Mouse (Mus musculus): ENCODE results near the gene Tmem131. TPM values are rescaled to one million over a fixed set of nuclear protein-coding genes. Genes with fewer than 3 reads are reported as not detected.

The Tmem131 gene
- polyA plus RNA-seq, 2 experiments: 10.6 to 14.9 TPM

GRCm38 (mm10) chr1:36804259-36804658 is 139.2 kb downstream of the Tmem131 start:
- Histone ChIP-seq H3K4me2 (ENCODE audit: low read depth) (no peak overlapping the region), H3K36me3 (replicated peaks; ENCODE audit: control insufficient read depth, insufficient read depth, low read depth) (peaks cover 87% of the 10 kb centered on the region), H3K4me3 (ENCODE audit: insufficient read depth in 1 of 2, low read depth in 2 of 2, low read length in 2 of 2) (no peak overlapping the region), H3K27ac (no peak overlapping the region), H3K27me3 (ENCODE audit: control insufficient read depth, insufficient read depth, low read length) (no peaks in the 10 kb centered on the region), H3K4me1 (replicated peaks; ENCODE audit: control insufficient read depth in 2 of 2, insufficient read depth in 2 of 2, low read length in 1 of 2) (no peaks in the 10 kb centered on the region), H3K9me3 (ENCODE audit: control insufficient read depth, low read length) (no peaks in the 10 kb centered on the region), H3K9ac (replicated peaks) (no peak overlapping the region)
- no peak for TF ChIP-seq CTCF (IDR thresholded peaks at IDR 0.05; ENCODE audit: low read depth)
- TF ChIP-seq EP300 (IDR thresholded peaks at IDR 0.05; ENCODE audit: low read depth): no peak
- WGBS (ENCODE audit: insufficient replicate concordance): 78% methylated on average over 9 of the region's 9 CpGs
- DNase-seq (ENCODE audit: low read depth in 3 of 3, low spot score in 3 of 3) (no peak), ATAC-seq (ENCODE audit: insufficient read depth) (no peak)

- H3K9ac ChIP-seq (replicated peaks): no peak overlapping the region
- H3K27ac ChIP-seq: no peak overlapping the region
- DNase-seq (ENCODE audit: low read depth in 3 of 3, low spot score in 3 of 3) (no peak), ATAC-seq (ENCODE audit: insufficient read depth) (no peak)
- no peaks in the 10 kb centered on the region for H3K27me3 ChIP-seq (ENCODE audit: control insufficient read depth, insufficient read depth, low read length)
- peaks cover 89% of the 10 kb centered on the region for H3K36me3 ChIP-seq (replicated peaks; ENCODE audit: control insufficient read depth, insufficient read depth, low read depth)
- no peak overlapping the region for H3K4me3 ChIP-seq (ENCODE audit: insufficient read depth in 1 of 2, low read depth in 2 of 2, low read length in 2 of 2)
- no peaks in the 10 kb centered on the region for H3K9me3 ChIP-seq (ENCODE audit: control insufficient read depth, low read length)
- no peak for TF ChIP-seq EP300 (IDR thresholded peaks at IDR 0.05; ENCODE audit: low read depth)
- TF ChIP-seq CTCF (IDR thresholded peaks at IDR 0.05; ENCODE audit: low read depth): no peak
- WGBS (ENCODE audit: insufficient replicate concordance): 74% methylated on average over 3 of the region's 3 CpGs
- H3K4me1 ChIP-seq (replicated peaks; ENCODE audit: control insufficient read depth in 2 of 2, insufficient read depth in 2 of 2, low read length in 1 of 2): no peaks in the 10 kb centered on the region
- no peak overlapping the region for H3K4me2 ChIP-seq (ENCODE audit: low read depth)
These were observed 143.0 kb downstream of the Tmem131 start for GRCm38 (mm10) chr1:36800379-36801011.

GRCm38 (mm10) chr1:36797481-36797880 is 146.0 kb downstream of the Tmem131 start:
- no peak overlapping the region for H3K4me3 ChIP-seq (ENCODE audit: insufficient read depth in 1 of 2, low read depth in 2 of 2, low read length in 2 of 2)
- H3K27ac ChIP-seq: no peak overlapping the region
- ATAC-seq (ENCODE audit: insufficient read depth) (no peak), DNase-seq (ENCODE audit: low read depth in 3 of 3, low spot score in 3 of 3) (no peak)
- no peaks in the 10 kb centered on the region for H3K27me3 ChIP-seq (ENCODE audit: control insufficient read depth, insufficient read depth, low read length)
- no peaks in the 10 kb centered on the region for H3K9me3 ChIP-seq (ENCODE audit: control insufficient read depth, low read length)
- 74% methylated on average over 10 of the region's 10 CpGs for WGBS (ENCODE audit: insufficient replicate concordance)
- no peak overlapping the region for H3K4me2 ChIP-seq (ENCODE audit: low read depth)
- no peak overlapping the region for H3K9ac ChIP-seq (replicated peaks)
- no peaks in the 10 kb centered on the region for H3K4me1 ChIP-seq (replicated peaks; ENCODE audit: control insufficient read depth in 2 of 2, insufficient read depth in 2 of 2, low read length in 1 of 2)
- peaks cover 90% of the 10 kb centered on the region for H3K36me3 ChIP-seq (replicated peaks; ENCODE audit: control insufficient read depth, insufficient read depth, low read depth)
- no peak for TF ChIP-seq CTCF (IDR thresholded peaks at IDR 0.05; ENCODE audit: low read depth)
- TF ChIP-seq EP300 (IDR thresholded peaks at IDR 0.05; ENCODE audit: low read depth): no peak

GRCm38 (mm10) chr1:36796711-36797110 is 146.8 kb downstream of the Tmem131 start:
- Histone ChIP-seq H3K9ac (replicated peaks) (no peak overlapping the region), H3K27me3 (ENCODE audit: control insufficient read depth, insufficient read depth, low read length) (no peaks in the 10 kb centered on the region), H3K4me1 (replicated peaks; ENCODE audit: control insufficient read depth in 2 of 2, insufficient read depth in 2 of 2, low read length in 1 of 2) (no peaks in the 10 kb centered on the region), H3K36me3 (replicated peaks; ENCODE audit: control insufficient read depth, insufficient read depth, low read depth) (peaks cover 86% of the 10 kb centered on the region), H3K27ac (no peak overlapping the region), H3K4me2 (ENCODE audit: low read depth) (no peak overlapping the region), H3K4me3 (ENCODE audit: insufficient read depth in 1 of 2, low read depth in 2 of 2, low read length in 2 of 2) (no peak overlapping the region), H3K9me3 (ENCODE audit: control insufficient read depth, low read length) (no peaks in the 10 kb centered on the region)
- TF ChIP-seq CTCF (IDR thresholded peaks at IDR 0.05; ENCODE audit: low read depth): no peak
- TF ChIP-seq EP300 (IDR thresholded peaks at IDR 0.05; ENCODE audit: low read depth): no peak
- ATAC-seq (ENCODE audit: insufficient read depth) (no peak), DNase-seq (ENCODE audit: low read depth in 3 of 3, low spot score in 3 of 3) (no peak)
- WGBS (ENCODE audit: insufficient replicate concordance): 89% methylated on average over 7 of the region's 7 CpGs

- TF ChIP-seq EP300 (IDR thresholded peaks at IDR 0.05; ENCODE audit: low read depth) (no peak), CTCF (IDR thresholded peaks at IDR 0.05; ENCODE audit: low read depth) (no peak)
- no peaks in the 10 kb centered on the region for H3K9me3 ChIP-seq (ENCODE audit: control insufficient read depth, low read length)
- H3K4me2 ChIP-seq (ENCODE audit: low read depth): no peak overlapping the region
- no peak overlapping the region for H3K9ac ChIP-seq (replicated peaks)
- no peak overlapping the region for H3K4me3 ChIP-seq (ENCODE audit: insufficient read depth in 1 of 2, low read depth in 2 of 2, low read length in 2 of 2)
- no peak overlapping the region for H3K27ac ChIP-seq
- no peaks in the 10 kb centered on the region for H3K4me1 ChIP-seq (replicated peaks; ENCODE audit: control insufficient read depth in 2 of 2, insufficient read depth in 2 of 2, low read length in 1 of 2)
- H3K27me3 ChIP-seq (ENCODE audit: control insufficient read depth, insufficient read depth, low read length): no peaks in the 10 kb centered on the region
- WGBS (ENCODE audit: insufficient replicate concordance): 59% methylated on average over 8 of the region's 8 CpGs
- DNase-seq (ENCODE audit: low read depth in 3 of 3, low spot score in 3 of 3): no peak
- ATAC-seq (ENCODE audit: insufficient read depth): no peak
- peaks cover 22% of the 10 kb centered on the region for H3K36me3 ChIP-seq (replicated peaks; ENCODE audit: control insufficient read depth, insufficient read depth, low read depth)
These were observed 154.1 kb downstream of the Tmem131 start for GRCm38 (mm10) chr1:36789416-36789815.
